Mouse (Mus musculus): ENCODE measurements at regions not wholly inside any gene's neighbourhood (a gene's known extent, or its start where the extent isn't known, plus 50 kb on each side); places are given as distances from the start of the nearest gene placed in this dataset.

DNA sequence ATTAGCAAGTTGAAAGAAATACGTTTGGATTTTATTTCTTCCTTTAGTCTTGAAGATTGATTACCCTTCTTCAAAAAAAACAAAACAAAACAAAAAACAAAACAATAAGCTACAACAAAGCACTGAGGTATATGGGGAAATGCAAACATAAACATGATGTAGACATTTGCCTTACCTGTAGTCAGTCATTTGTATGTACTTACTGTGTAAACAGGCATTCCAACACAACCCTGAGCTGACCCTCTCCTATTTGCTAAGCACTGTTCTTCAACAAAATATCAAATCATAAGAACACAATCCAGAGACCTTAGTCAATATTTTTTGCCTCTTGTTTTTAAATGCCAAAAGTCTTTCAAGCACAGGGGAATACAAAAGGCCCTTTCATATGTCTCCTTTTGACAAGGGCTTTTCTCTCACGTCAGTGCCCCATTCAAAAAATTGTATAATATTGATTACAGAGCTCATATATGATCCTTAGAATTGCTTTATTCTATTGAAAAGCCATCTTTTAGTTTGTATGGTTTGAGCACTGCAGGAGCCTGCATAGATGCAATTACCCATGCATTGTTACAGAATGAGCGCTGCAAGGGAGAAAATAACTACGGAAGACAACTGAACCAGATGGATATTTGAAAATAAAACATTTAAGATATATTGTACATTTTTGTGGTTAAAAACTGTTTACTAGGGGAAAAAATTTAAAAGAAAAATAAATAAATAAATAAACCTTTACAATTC is 326.2 kb downstream of the Csnka2ip start:
- Histone ChIP-seq H3K36me3 (no peaks in the 10 kb centered on the region), H3K4me2 (replicated peaks) (no peak overlapping the region), H3K4me1 (peaks cover 14% of the 10 kb centered on the region; the same call in 1 of the 2 replicates), H3K27ac (replicated peaks) (no peak overlapping the region), H3K4me3 (no peak overlapping the region), H3K9me3 (no peaks in the 10 kb centered on the region), H3K27me3 (no peaks in the 10 kb centered on the region), H3K9ac (replicated peaks) (no peak overlapping the region)
- ATAC-seq (replicated peaks), result peak; percentile 49; the same call in 1 of the 2 replicates
- WGBS, result 13% methylated on average over 4 of the region's 4 CpGs

GRCm38 (mm10) chr16:64275420-64275819 is 326.8 kb downstream of the Csnka2ip start:
- H3K4me1 ChIP-seq, result peaks cover 14% of the 10 kb centered on the region; the same call in 1 of the 2 replicates
- no peaks in the 10 kb centered on the region for H3K27me3 ChIP-seq
- peak; percentile 88 for ATAC-seq (replicated peaks)
- no peak overlapping the region for H3K4me3 ChIP-seq
- H3K9ac ChIP-seq (replicated peaks), result no peak overlapping the region
- no peaks in the 10 kb centered on the region for H3K9me3 ChIP-seq
- 0 out of 2 replicates have a peak overlapping the region, but pooled peaks have one; percentile 12 for H3K27ac ChIP-seq (replicated peaks)
- no peak overlapping the region for H3K4me2 ChIP-seq (replicated peaks)
- no peaks in the 10 kb centered on the region for H3K36me3 ChIP-seq
- 6% methylated on average over 5 of the region's 5 CpGs for WGBS

GRCm38 (mm10) chr16:64264960-64265736 is 337.1 kb downstream of the Csnka2ip start:
- peak overlapping the region; percentile 34 for H3K4me2 ChIP-seq (replicated peaks)
- no peak overlapping the region for H3K9ac ChIP-seq (replicated peaks)
- peak overlapping the region; percentile 77 for H3K27ac ChIP-seq (replicated peaks)
- WGBS, result 24% methylated on average over 11 of the region's 11 CpGs
- no peak overlapping the region for H3K4me3 ChIP-seq
- H3K4me1 ChIP-seq, result peaks cover 12% of the 10 kb centered on the region
- peak; percentile 93 for ATAC-seq (replicated peaks)
- H3K9me3 ChIP-seq, result no peaks in the 10 kb centered on the region
- no peaks in the 10 kb centered on the region for H3K36me3 ChIP-seq
- H3K27me3 ChIP-seq, result no peaks in the 10 kb centered on the region

DNA sequence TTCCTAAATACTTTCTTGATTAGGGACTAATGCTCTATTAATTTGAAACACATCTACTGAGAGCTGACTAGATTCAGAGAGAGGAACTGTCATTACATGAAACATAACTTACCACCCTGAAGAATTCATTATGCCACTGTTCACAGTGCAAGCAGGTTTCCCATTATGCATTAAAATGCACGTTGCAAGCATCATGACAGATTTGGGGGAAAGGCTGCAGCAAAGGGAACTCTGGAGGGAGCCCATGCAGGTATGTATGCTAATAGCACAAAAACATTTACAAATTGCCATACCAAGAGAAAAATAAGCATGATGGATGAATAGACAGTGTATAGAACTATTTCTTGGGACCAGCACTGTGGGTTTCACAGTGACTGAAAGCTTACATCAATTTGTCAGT is 351.1 kb downstream of the Csnka2ip start:
- Histone ChIP-seq H3K4me2 (replicated peaks) (no peak overlapping the region), H3K4me1 (no peaks in the 10 kb centered on the region), H3K9me3 (no peaks in the 10 kb centered on the region), H3K27me3 (no peaks in the 10 kb centered on the region), H3K9ac (replicated peaks) (no peak overlapping the region), H3K36me3 (no peaks in the 10 kb centered on the region), H3K4me3 (no peak overlapping the region), H3K27ac (replicated peaks) (no peak overlapping the region)
- 23% methylated on average over 1 of the region's 1 CpGs for WGBS
- ATAC-seq (replicated peaks), result no peak

GRCm38 (mm10) chr16:64248743-64249142 is 353.5 kb downstream of the Csnka2ip start:
- WGBS, result 13% methylated on average over 4 of the region's 4 CpGs
- Histone ChIP-seq H3K4me3 (no peak overlapping the region), H3K4me1 (no peaks in the 10 kb centered on the region), H3K27ac (replicated peaks) (no peak overlapping the region), H3K36me3 (no peaks in the 10 kb centered on the region), H3K4me2 (replicated peaks) (no peak overlapping the region), H3K9me3 (no peaks in the 10 kb centered on the region), H3K9ac (replicated peaks) (no peak overlapping the region), H3K27me3 (no peaks in the 10 kb centered on the region)
- no peak for ATAC-seq (replicated peaks)

DNA sequence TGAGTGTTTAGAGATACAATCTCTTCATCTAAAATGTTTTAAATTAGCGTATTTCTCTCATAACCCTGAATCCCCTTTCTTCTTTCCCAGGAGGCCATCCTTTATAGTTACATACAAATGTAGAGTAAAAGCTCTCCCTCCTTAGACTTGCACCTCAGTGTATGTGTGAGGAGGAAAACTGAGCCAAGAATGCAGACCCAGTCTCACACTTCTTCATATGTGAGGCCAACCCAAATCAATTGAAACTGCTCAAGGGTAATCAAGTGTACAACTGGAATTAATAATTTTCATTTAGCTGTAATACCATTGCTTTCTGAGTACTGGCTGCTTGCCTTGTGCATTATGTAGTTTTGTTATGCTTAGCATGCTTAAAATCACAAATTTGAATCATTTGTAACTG is 356.3 kb downstream of the Csnka2ip start:
- WGBS, result 83% methylated on average over 1 of the region's 1 CpGs
- peak; percentile 68; the same call in 1 of the 2 replicates for ATAC-seq (replicated peaks)
- no peaks in the 10 kb centered on the region for H3K4me1 ChIP-seq
- H3K9ac ChIP-seq (replicated peaks), result no peak overlapping the region
- no peaks in the 10 kb centered on the region for H3K36me3 ChIP-seq
- no peaks in the 10 kb centered on the region for H3K27me3 ChIP-seq
- H3K27ac ChIP-seq (replicated peaks), result no peak overlapping the region
- H3K4me3 ChIP-seq, result no peak overlapping the region
- no peak overlapping the region for H3K4me2 ChIP-seq (replicated peaks)
- no peaks in the 10 kb centered on the region for H3K9me3 ChIP-seq

DNA sequence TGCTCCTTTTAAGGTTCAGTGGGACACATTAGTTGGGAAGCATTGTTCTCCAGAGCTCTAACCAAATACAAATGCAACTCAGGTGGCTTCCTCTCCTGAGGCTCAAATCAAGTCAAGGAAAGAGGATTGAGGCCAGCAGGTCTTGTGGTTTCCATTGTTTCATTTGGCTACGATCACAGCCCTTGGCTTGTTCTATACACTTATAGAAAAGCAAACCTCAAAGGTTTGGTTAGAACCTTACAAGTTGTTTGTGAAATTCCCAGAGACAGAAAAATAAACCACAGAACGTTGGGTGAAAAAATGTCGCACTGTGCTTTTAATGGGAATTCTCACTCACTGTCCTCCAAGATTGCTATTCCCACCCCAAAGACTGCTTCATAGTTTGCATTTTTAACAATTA is 360.4 kb upstream of the Epha3 start:
- Histone ChIP-seq H3K4me3 (no peak overlapping the region), H3K4me1 (no peaks in the 10 kb centered on the region), H3K9ac (replicated peaks) (no peak overlapping the region), H3K9me3 (no peaks in the 10 kb centered on the region), H3K27me3 (no peaks in the 10 kb centered on the region), H3K36me3 (no peaks in the 10 kb centered on the region), H3K4me2 (replicated peaks) (no peak overlapping the region), H3K27ac (replicated peaks) (no peak overlapping the region)
- no peak for ATAC-seq (replicated peaks)
- WGBS, result 84% methylated on average over 3 of the region's 3 CpGs

DNA sequence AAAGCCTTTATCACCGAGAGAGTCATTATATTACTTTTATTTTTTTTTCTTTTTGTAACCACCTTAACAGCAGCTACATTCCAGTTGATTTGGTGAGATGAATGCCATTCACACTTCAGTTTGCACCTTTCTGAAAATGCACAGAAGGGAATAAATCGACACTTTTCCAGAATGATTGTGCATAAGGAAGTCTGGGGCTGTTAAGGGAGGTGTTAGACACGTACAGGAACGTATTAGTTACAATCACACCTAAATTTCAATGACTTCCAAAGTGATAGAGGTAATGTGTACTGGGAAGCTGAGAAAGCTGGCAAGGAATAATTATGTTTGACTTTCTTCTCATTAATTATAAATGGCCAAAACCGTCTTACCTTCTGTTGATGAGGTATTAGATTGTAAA is 352.7 kb upstream of the Epha3 start:
- Histone ChIP-seq H3K4me1 (no peaks in the 10 kb centered on the region), H3K9me3 (no peaks in the 10 kb centered on the region), H3K9ac (replicated peaks) (no peak overlapping the region), H3K4me3 (no peak overlapping the region), H3K4me2 (replicated peaks) (no peak overlapping the region), H3K27me3 (no peaks in the 10 kb centered on the region), H3K27ac (replicated peaks) (no peak overlapping the region), H3K36me3 (no peaks in the 10 kb centered on the region)
- peak; percentile 75 for ATAC-seq (replicated peaks)
- 52% methylated on average over 5 of the region's 5 CpGs for WGBS

GRCm38 (mm10) chr16:64211895-64212294 is 347.9 kb upstream of the Epha3 start:
- H3K4me2 ChIP-seq (replicated peaks), result no peak overlapping the region
- H3K4me1 ChIP-seq, result no peaks in the 10 kb centered on the region
- H3K27me3 ChIP-seq, result no peaks in the 10 kb centered on the region
- H3K9me3 ChIP-seq, result no peaks in the 10 kb centered on the region
- 91% methylated on average over 1 of the region's 1 CpGs for WGBS
- H3K9ac ChIP-seq (replicated peaks), result no peak overlapping the region
- no peak for ATAC-seq (replicated peaks)
- H3K27ac ChIP-seq (replicated peaks), result no peak overlapping the region
- H3K4me3 ChIP-seq, result no peak overlapping the region
- H3K36me3 ChIP-seq, result no peaks in the 10 kb centered on the region

- Histone ChIP-seq H3K9ac (replicated peaks) (no peak overlapping the region), H3K36me3 (no peaks in the 10 kb centered on the region), H3K4me1 (peaks cover 15% of the 10 kb centered on the region), H3K4me3 (no peak overlapping the region), H3K4me2 (replicated peaks) (no peak overlapping the region), H3K9me3 (no peaks in the 10 kb centered on the region), H3K27ac (replicated peaks) (peak overlapping the region; percentile 46), H3K27me3 (no peaks in the 10 kb centered on the region)
- WGBS, result 15% methylated on average over 8 of the region's 8 CpGs
- peak; percentile 60 for ATAC-seq (replicated peaks)
Measured at GRCm38 (mm10) chr16:64166676-64167407, 302.9 kb upstream of the Epha3 start.

GRCm38 (mm10) chr16:64166036-64166435 is 302.1 kb upstream of the Epha3 start:
- Histone ChIP-seq H3K27ac (replicated peaks) (no peak overlapping the region; the same call in 1 of the 2 replicates), H3K27me3 (no peaks in the 10 kb centered on the region), H3K4me1 (peaks cover 15% of the 10 kb centered on the region), H3K4me3 (no peak overlapping the region), H3K36me3 (no peaks in the 10 kb centered on the region), H3K9ac (replicated peaks) (no peak overlapping the region), H3K9me3 (no peaks in the 10 kb centered on the region), H3K4me2 (replicated peaks) (no peak overlapping the region)
- no peak; the same call in 1 of the 2 replicates for ATAC-seq (replicated peaks)
- WGBS, result 62% methylated on average over 2 of the region's 2 CpGs

Measured in forebrain, embryonic 15.5 days (tissue).